Mouse (Mus musculus) lung, postnatal 0 days (tissue): ENCODE results near the gene Dnajb11.

ENCODE experiments used
- CTCF ChIP-seq: IDR thresholded peaks from 2 replicates; pipeline ENCODE4 v1.5.1; 2016; ENCODE audit warnings: antibody characterized with exemption, mild to moderate bottlenecking
- EP300 ChIP-seq: IDR thresholded peaks from 2 replicates; pipeline ENCODE4 v1.6.1; 2016; ENCODE audit warnings: antibody characterized with exemption, mild to moderate bottlenecking, control low read depth

GRCm38 (mm10) chr16:22839146-22839857, 18.3 kb upstream of the Dnajb11 start:
- TF ChIP-seq CTCF (no peak), EP300 (no peak)
